Mouse (Mus musculus) ES-Bruce4 (cell line): ENCODE data around the gene Cckbr. TPM values are rescaled to one million over a fixed set of nuclear protein-coding genes. Genes with fewer than 3 reads are reported as not detected.
"Not testable (repeated sequence)": the region's sequence is repeated elsewhere in the genome, so short reads cannot be mapped to it uniquely, and the experiment has no call there.

ENCODE experiments used
- H3K27ac ChIP-seq: 2 replicates; pipeline ENCODE4 v1.5.1; 2012; ENCODE audit warnings: low read length, inconsistent platforms; ENCODE audit not compliant: insufficient read depth
- H3K27me3 ChIP-seq: 2 replicates; pipeline ENCODE4 v1.6.1; 2012; ENCODE audit warnings: mild to moderate bottlenecking, low read length, inconsistent platforms; ENCODE audit not compliant: control insufficient read depth, poor library complexity, insufficient read depth, severe bottlenecking
- H3K36me3 ChIP-seq: 2 replicates; pipeline ENCODE4 v1.6.1; 2012; ENCODE audit warnings: inconsistent platforms, mild to moderate bottlenecking, low read length, moderate library complexity; ENCODE audit not compliant: control insufficient read depth, poor library complexity, insufficient read depth, severe bottlenecking
- H3K4me1 ChIP-seq: one replicate; pipeline ENCODE4 v1.8.1; 2011; ENCODE audit warnings: low read length; ENCODE audit not compliant: control insufficient read depth, insufficient read depth
- H3K4me3 ChIP-seq: 2 replicates; pipeline ENCODE4 v1.5.1; 2011; ENCODE audit warnings: low read depth, mild to moderate bottlenecking, low read length
- H3K9ac ChIP-seq: 2 replicates; pipeline ENCODE4 v1.6.1; 2012; ENCODE audit warnings: low read depth, mild to moderate bottlenecking, inconsistent platforms; ENCODE audit not compliant: poor library complexity, severe bottlenecking
- H3K9me3 ChIP-seq: replicated peaks from 2 replicates; pipeline ENCODE4 v1.6.1; 2012; ENCODE audit warnings: mild to moderate bottlenecking, low read length, inconsistent platforms; ENCODE audit not compliant: control insufficient read depth, poor library complexity, insufficient read depth, severe bottlenecking
- CTCF ChIP-seq: IDR thresholded peaks from one replicate; pipeline ENCODE4 v1.8.1; 2011; ENCODE audit warnings: low read depth, low read length
- EP300 ChIP-seq: IDR thresholded peaks from 2 replicates; pipeline ENCODE4 v1.6.1; 2011; ENCODE audit warnings: low read depth, low read length; ENCODE audit not compliant: insufficient read depth
- POLR2A ChIP-seq: IDR thresholded peaks from one replicate; pipeline ENCODE4 v1.8.1; 2011; ENCODE audit warnings: low read length; ENCODE audit not compliant: insufficient read depth
- polyA plus RNA-seq: library from polyadenylated mRNA; stranded (reverse); fragments of >200 nt; gene quantifications from 2 replicates; pipeline ENCODE4 v1.2.4, GENCODE M21; 2011; ENCODE audit warnings: low read depth; ENCODE audit not compliant: missing spikeins, insufficient read depth, insufficient read length

Gene Cckbr
- polyA plus RNA-seq, 1 experiment, result not detected

DNA sequence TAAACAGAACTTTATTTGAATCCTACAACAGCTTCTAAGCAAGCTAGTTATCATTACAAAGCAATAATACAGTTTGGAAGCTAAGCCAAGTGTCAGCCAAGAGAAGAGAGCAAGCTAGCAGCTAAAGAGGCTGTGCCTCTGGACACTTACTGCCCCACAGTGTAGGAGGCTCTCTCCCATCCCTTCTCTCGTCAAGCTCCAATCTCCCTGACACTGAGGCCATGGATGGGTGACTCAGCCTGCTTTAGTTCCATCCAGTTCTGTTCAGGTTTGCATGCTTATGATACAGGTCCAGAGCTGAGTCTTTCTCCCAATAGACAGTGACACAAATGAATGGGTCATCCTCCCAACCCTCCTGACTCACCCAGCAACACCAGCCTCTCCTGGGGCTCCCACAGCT lies 6.5 kb downstream of the Cckbr start:
- Histone ChIP-seq H3K27me3 (no peaks in the 10 kb centered on the region), H3K9ac (no peak overlapping the region), H3K36me3 (no peaks in the 10 kb centered on the region), H3K9me3 (no peaks in the 10 kb centered on the region), H3K4me1 (no peaks in the 10 kb centered on the region), H3K4me3 (no peak overlapping the region), H3K27ac (no peak overlapping the region)
- TF ChIP-seq POLR2A (no peak), CTCF (no peak), EP300 (no peak)

DNA sequence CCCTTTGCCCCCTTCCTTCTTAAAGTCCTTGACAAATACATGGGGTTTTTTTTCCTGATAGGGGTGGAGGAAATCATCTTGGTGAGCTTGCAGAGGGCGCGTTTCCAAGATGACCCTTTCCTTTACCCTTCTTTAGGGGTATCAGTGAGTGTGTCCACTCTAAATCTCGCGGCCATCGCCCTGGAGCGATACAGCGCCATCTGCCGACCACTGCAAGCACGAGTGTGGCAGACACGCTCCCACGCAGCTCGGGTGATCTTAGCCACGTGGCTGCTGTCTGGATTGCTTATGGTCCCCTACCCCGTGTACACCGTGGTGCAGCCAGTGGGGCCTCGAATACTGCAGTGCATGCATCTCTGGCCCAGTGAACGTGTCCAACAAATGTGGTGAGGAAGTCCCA lies 8.3 kb downstream of the Cckbr start:
- H3K9ac ChIP-seq, result no peak overlapping the region
- H3K27ac ChIP-seq, result no peak overlapping the region
- TF ChIP-seq POLR2A (no peak), EP300 (no peak), CTCF (peak; percentile 67)
- no peaks in the 10 kb centered on the region for H3K9me3 ChIP-seq
- H3K36me3 ChIP-seq, result no peaks in the 10 kb centered on the region
- H3K4me1 ChIP-seq, result no peaks in the 10 kb centered on the region
- H3K4me3 ChIP-seq, result no peak overlapping the region
- no peaks in the 10 kb centered on the region for H3K27me3 ChIP-seq

DNA sequence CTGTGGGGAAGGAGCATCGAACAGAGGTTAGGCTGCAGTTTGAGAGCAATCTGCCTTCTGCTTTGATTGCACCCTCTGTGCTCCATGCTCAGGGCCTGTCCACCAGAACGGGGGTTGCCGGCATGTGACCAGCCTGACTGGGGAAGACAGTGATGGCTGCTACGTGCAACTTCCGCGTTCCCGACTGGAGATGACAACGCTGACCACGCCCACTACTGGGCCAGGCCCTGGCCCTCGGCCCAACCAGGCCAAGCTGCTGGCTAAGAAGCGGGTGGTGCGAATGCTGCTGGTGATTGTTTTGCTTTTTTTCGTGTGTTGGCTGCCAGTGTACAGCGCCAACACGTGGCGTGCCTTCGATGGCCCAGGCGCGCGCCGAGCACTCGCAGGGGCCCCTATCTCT lies 9.3 kb downstream of the Cckbr start:
- H3K4me3 ChIP-seq, result peak overlapping the region; percentile 38
- no peaks in the 10 kb centered on the region for H3K27me3 ChIP-seq
- no peaks in the 10 kb centered on the region for H3K36me3 ChIP-seq
- TF ChIP-seq EP300 (no peak), POLR2A (no peak), CTCF (no peak)
- no peak overlapping the region for H3K27ac ChIP-seq
- no peaks in the 10 kb centered on the region for H3K9me3 ChIP-seq
- no peak overlapping the region for H3K9ac ChIP-seq
- no peaks in the 10 kb centered on the region for H3K4me1 ChIP-seq

DNA sequence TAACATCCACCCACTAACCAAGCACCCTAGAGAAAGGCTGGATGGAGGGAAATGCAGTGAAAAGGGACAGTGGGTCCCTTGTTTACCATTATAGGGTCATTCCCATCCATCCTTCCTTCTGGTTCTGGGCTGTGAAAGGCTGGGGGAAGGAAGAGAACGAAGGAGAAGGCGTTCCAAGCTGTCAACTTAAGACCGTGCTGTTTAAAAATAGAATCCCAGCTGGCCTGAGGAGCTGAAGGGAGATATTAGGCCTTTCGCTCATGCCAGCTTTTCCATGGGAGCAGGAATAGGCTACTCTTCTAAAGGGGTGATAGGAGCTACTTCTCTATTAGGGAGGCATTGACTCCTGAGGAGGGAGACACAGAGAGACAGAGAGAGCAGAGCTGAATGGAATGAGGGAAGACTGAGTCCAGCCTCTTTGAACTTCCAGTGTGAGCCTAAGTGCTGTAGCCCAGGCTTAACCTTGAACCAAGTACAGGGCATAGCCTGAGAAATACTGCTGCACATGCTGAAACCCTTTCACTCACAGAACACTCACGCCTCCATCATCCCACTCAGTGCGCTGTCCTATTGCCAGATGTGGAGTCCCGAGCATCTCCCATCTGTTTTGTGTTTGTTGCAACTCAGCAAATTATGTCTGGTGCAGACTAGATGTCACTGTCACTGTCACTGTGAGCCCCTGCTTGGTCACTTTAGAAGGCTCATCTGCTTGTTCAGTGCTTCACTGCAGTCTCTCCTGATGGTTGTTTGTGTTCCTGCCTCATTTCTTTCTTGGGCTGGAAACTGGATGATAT lies 12.6 kb downstream of the Cckbr start:
- H3K4me3 ChIP-seq, result no peak overlapping the region
- no peak for TF ChIP-seq EP300
- no peak for TF ChIP-seq POLR2A
- TF ChIP-seq CTCF, result no peak
- H3K36me3 ChIP-seq, result no peaks in the 10 kb centered on the region
- no peak overlapping the region for H3K9ac ChIP-seq
- H3K27me3 ChIP-seq, result no peaks in the 10 kb centered on the region
- H3K27ac ChIP-seq, result no peak overlapping the region
- H3K4me1 ChIP-seq, result no peaks in the 10 kb centered on the region
- H3K9me3 ChIP-seq, result no peaks in the 10 kb centered on the region

DNA sequence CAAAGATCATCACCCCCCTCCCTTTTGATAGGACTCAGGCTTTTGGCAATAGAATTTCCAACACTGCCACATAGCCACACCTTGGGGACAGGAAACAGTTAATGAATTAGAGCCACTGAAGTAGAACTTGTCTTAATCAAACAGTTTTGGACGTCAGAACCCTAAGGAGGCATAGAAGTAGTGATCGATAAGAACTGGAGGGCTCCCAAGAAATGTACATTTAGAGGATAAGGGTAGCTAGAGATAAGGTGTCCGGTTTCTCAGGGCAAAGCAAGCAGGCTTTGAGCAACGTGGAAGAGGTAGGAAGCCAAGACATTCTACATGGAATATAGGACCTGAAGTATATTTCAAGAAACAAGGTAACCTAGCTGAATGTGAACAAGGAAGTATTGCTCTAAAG lies 15.9 kb downstream of the Cckbr start:
- no peak overlapping the region for H3K4me3 ChIP-seq
- H3K36me3 ChIP-seq, result no peaks in the 10 kb centered on the region
- H3K9ac ChIP-seq, result no peak overlapping the region
- no peaks in the 10 kb centered on the region for H3K27me3 ChIP-seq
- no peak overlapping the region for H3K27ac ChIP-seq
- TF ChIP-seq POLR2A (no peak), CTCF (no peak), EP300 (no peak)
- H3K4me1 ChIP-seq, result peaks cover 1% of the 10 kb centered on the region
- no peaks in the 10 kb centered on the region for H3K9me3 ChIP-seq

DNA sequence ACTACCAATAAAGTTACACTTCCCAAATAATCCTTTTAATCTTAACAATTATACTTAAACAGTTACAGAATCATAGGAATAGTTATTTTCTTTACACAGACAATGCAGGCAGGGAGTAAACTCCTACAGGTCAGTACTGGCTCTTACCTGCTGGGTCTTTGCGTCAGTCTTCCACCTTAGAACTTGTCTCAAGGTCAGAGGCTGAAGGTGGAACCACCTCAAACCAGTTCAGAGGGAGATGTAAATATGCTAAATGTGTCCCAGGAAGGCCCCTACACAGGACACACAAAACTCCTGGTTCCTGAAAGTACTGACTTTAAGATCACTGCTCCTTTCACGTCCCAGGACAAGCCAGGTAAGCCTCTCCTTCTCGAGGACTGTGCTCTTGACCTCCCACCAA lies 19.5 kb downstream of the Cckbr start:
- H3K9ac ChIP-seq, result no peak overlapping the region
- H3K9me3 ChIP-seq, result no peaks in the 10 kb centered on the region
- no peak for TF ChIP-seq EP300
- TF ChIP-seq POLR2A, result no peak
- TF ChIP-seq CTCF, result no peak
- peaks cover 1% of the 10 kb centered on the region for H3K4me1 ChIP-seq
- no peak overlapping the region for H3K4me3 ChIP-seq
- H3K27ac ChIP-seq, result no peak overlapping the region
- H3K36me3 ChIP-seq, result no peaks in the 10 kb centered on the region
- no peaks in the 10 kb centered on the region for H3K27me3 ChIP-seq

DNA sequence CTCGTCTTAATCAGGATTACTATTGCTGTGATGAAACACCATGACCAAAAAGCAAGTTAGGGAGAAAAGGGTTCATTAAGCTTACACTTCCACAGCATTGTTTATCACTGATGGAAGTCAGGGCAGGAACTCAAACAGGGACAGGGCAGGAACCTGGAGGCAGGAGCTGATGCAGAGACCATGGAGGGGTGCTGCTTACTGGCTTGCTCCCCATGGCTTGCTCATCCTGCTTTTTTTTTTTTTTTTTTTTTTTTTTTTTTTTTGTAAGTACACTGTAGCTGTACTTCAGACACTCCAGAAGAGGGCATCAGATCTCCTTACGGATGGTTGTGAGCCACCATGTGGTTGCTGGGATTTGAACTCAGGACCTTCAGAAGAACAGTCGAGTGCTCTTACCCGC lies 27.8 kb downstream of the Cckbr start:
- H3K4me1 ChIP-seq, H3K27me3 ChIP-seq, H3K36me3 ChIP-seq, H3K9me3 ChIP-seq, H3K4me3 ChIP-seq, H3K9ac ChIP-seq, H3K27ac ChIP-seq: not testable (repeated sequence)
